Comparison of ENCODE assay signal across 7 mouse cellular contexts in the genomic region with DNA sequence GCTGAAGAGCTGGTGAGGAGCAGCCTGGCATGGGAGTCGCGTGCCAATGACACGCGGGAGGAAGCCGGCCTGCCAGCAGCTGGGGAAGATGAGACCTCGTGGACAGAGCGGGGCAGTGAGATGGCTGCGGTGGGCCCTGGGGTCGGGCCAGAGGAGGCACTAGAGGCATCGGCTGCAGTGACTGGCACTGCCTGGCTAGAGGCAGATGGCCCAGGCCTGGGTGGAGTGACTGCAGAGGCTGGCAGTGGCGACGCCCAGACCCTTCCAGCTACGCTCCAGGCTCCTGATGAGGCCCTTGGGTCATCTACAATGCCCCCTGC. TPM values are rescaled to one million over a fixed set of nuclear protein-coding genes. Genes with fewer than 3 reads are reported as not detected.
DNase-seq lines count a peak whose midpoint lies in the region; ATAC-seq lines count a peak whose summit lies in the region.

No protein-coding gene starts in this region.

- DNase-seq in lung, postnatal 10 days: no peak
- no peak for DNase-seq in limb, embryonic 11.5 days (ENCODE audit: low spot score)
- no peak for DNase-seq in embryo, embryonic 10 days (ENCODE audit: low spot score)
- DNase-seq in right cerebral cortex, postnatal 14 days: no peak

- peak overlapping the region; percentile 31; the same call in 1 of the 2 replicates for H3K9ac ChIP-seq in lung, embryonic 16.5 days (ENCODE audit: low read length)
- H3K9ac ChIP-seq in forebrain, embryonic 12.5 days: 0 out of 2 replicates have a peak overlapping the region, but pooled peaks have one; percentile 72
- no peak overlapping the region for H3K9ac ChIP-seq in limb, embryonic 11.5 days (ENCODE audit: low read length)
- peak overlapping the region; percentile 86 for H3K9ac ChIP-seq in neural tube, embryonic 15.5 days (replicated peaks)

- peak overlapping the region; percentile 63 for H3K4me3 ChIP-seq in lung, embryonic 16.5 days (ENCODE audit: low read length)
- H3K4me3 ChIP-seq in forebrain, embryonic 12.5 days (replicated peaks): peak overlapping the region; percentile 75
- H3K4me3 ChIP-seq in limb, embryonic 11.5 days (ENCODE audit: low read depth, low read length): peak overlapping the region; percentile 46
- peak overlapping the region; percentile 63 for H3K4me3 ChIP-seq in neural tube, embryonic 15.5 days (replicated peaks)

- peak; percentile 4; the same call in 1 of the 2 replicates for ATAC-seq in lung, embryonic 16.5 days (ENCODE audit: low read depth)
- 0 out of 2 replicates have a peak, but pooled peaks have one; percentile 0 for ATAC-seq in forebrain, embryonic 12.5 days (ENCODE audit: low FRiP score)
- peak; percentile 31; the same call in 1 of the 2 replicates for ATAC-seq in limb, embryonic 11.5 days (ENCODE audit: insufficient number of reproducible peaks, low FRiP score, low TSS enrichment, low read depth)
- peak; percentile 11 for ATAC-seq in neural tube, embryonic 15.5 days (ENCODE audit: low FRiP score)

- H3K36me3 ChIP-seq in lung, embryonic 16.5 days (ENCODE audit: control insufficient read depth, insufficient read depth, low read length): no peaks in the 10 kb centered on the region
- peaks cover 12% of the 10 kb centered on the region for H3K36me3 ChIP-seq in forebrain, embryonic 12.5 days (replicated peaks)
- no peaks in the 10 kb centered on the region for H3K36me3 ChIP-seq in limb, embryonic 11.5 days (ENCODE audit: control insufficient read depth, insufficient read depth, low read length)
- peaks cover 3% of the 10 kb centered on the region; the same call in 1 of the 2 replicates for H3K36me3 ChIP-seq in neural tube, embryonic 15.5 days

- WGBS in lung, embryonic 16.5 days: 31% methylated on average over 12 of the region's 13 CpGs
- 45% methylated on average over 13 of the region's 13 CpGs for WGBS in forebrain, embryonic 12.5 days
- 40% methylated on average over 13 of the region's 13 CpGs for WGBS in limb, embryonic 11.5 days
- 21% methylated on average over 13 of the region's 13 CpGs for WGBS in neural tube, embryonic 15.5 days

- no peaks in the 10 kb centered on the region for H3K9me3 ChIP-seq in lung, embryonic 16.5 days (ENCODE audit: control insufficient read depth, low read length)
- H3K9me3 ChIP-seq in forebrain, embryonic 12.5 days: no peaks in the 10 kb centered on the region
- no peaks in the 10 kb centered on the region for H3K9me3 ChIP-seq in limb, embryonic 11.5 days (ENCODE audit: control insufficient read depth, low read length)
- no peaks in the 10 kb centered on the region for H3K9me3 ChIP-seq in neural tube, embryonic 15.5 days (replicated peaks)

- H3K27me3 ChIP-seq in lung, embryonic 16.5 days (ENCODE audit: control insufficient read depth, insufficient read depth, low read depth, low read length): peaks cover 8% of the 10 kb centered on the region
- peaks cover 15% of the 10 kb centered on the region; the same call in 1 of the 2 replicates for H3K27me3 ChIP-seq in forebrain, embryonic 12.5 days
- peaks cover 24% of the 10 kb centered on the region for H3K27me3 ChIP-seq in limb, embryonic 11.5 days (ENCODE audit: control insufficient read depth, insufficient read depth, low read length)
- no peaks in the 10 kb centered on the region for H3K27me3 ChIP-seq in neural tube, embryonic 15.5 days (replicated peaks)

- H3K4me2 ChIP-seq in lung, embryonic 16.5 days (ENCODE audit: low read depth, low read length): peak overlapping the region; percentile 98
- peak overlapping the region; percentile 100 for H3K4me2 ChIP-seq in forebrain, embryonic 12.5 days
- H3K4me2 ChIP-seq in limb, embryonic 11.5 days (ENCODE audit: low read depth, severe bottlenecking): peak overlapping the region; percentile 99
- H3K4me2 ChIP-seq in neural tube, embryonic 15.5 days: peak overlapping the region; percentile 90

- H3K4me1 ChIP-seq in lung, embryonic 16.5 days (replicated peaks; ENCODE audit: control insufficient read depth, insufficient read depth, low read length): peaks cover 12% of the 10 kb centered on the region
- peaks cover 57% of the 10 kb centered on the region for H3K4me1 ChIP-seq in forebrain, embryonic 12.5 days
- H3K4me1 ChIP-seq in limb, embryonic 11.5 days (ENCODE audit: control insufficient read depth, insufficient read depth, low read length): peaks cover 10% of the 10 kb centered on the region
- peaks cover 58% of the 10 kb centered on the region for H3K4me1 ChIP-seq in neural tube, embryonic 15.5 days

- H3K27ac ChIP-seq in lung, embryonic 16.5 days (ENCODE audit: low read length): no peak overlapping the region
- no peak overlapping the region for H3K27ac ChIP-seq in forebrain, embryonic 12.5 days
- H3K27ac ChIP-seq in limb, embryonic 11.5 days (replicated peaks; ENCODE audit: low read depth, low read length): no peak overlapping the region
- peak overlapping the region; percentile 94 for H3K27ac ChIP-seq in neural tube, embryonic 15.5 days (replicated peaks)

RNA-seq across cellular contexts. Expression of a gene that starts 2.7 kb away (rescaled TPM):
- polyA plus RNA-seq in lung, embryonic 16.5 days (2015; fragmentation: Nextera tagmentation; extraction: Ambion mirVana): 1.9 and 3.0 TPM in 2 replicates
- polyA plus RNA-seq in forebrain, embryonic 12.5 days (2016; fragmentation: Nextera tagmentation; extraction: Ambion mirVana): 21.9 and 22.3 TPM in 2 replicates
- polyA plus RNA-seq in limb, embryonic 11.5 days (2014; fragmentation: Nextera tagmentation; extraction: Ambion mirVana): 0.32 and 0.35 TPM in 2 replicates
- polyA plus RNA-seq in neural tube, embryonic 15.5 days (2015; fragmentation: Nextera tagmentation; extraction: Ambion mirVana): 145 and 180 TPM in 2 replicates

RNA-seq across cellular contexts. Expression of a gene that starts 58.7 kb away (rescaled TPM):
- polyA plus RNA-seq in lung, embryonic 16.5 days (2015; fragmentation: Nextera tagmentation; extraction: Ambion mirVana): 24.1 and 27.0 TPM in 2 replicates
- polyA plus RNA-seq in forebrain, embryonic 12.5 days (2016; fragmentation: Nextera tagmentation; extraction: Ambion mirVana): 32.7 and 33.0 TPM in 2 replicates
- polyA plus RNA-seq in limb, embryonic 11.5 days (2014; fragmentation: Nextera tagmentation; extraction: Ambion mirVana): 41.5 and 44.7 TPM in 2 replicates
- 38.0 and 41.0 TPM in 2 replicates for polyA plus RNA-seq in neural tube, embryonic 15.5 days (2015; fragmentation: Nextera tagmentation; extraction: Ambion mirVana)
